ENCODE assay signal across 8 mouse cellular contexts in genomic region chr15:88751564-88752402, GRCm38 (mm10). TPM values are rescaled to one million over a fixed set of nuclear protein-coding genes. Genes with fewer than 3 reads are reported as not detected.
DNase-seq lines count a peak whose midpoint lies in the region; ATAC-seq lines count a peak whose summit lies in the region.

TSS of gene Zbed4 (plus strand) at chr15:88751660.

- H3K4me1 ChIP-seq in forebrain, embryonic 13.5 days: peaks cover 30% of the 10 kb centered on the region
- H3K4me1 ChIP-seq in hindbrain, embryonic 12.5 days: peaks cover 23% of the 10 kb centered on the region
- peaks cover 17% of the 10 kb centered on the region for H3K4me1 ChIP-seq in limb, embryonic 13.5 days
- H3K4me1 ChIP-seq in midbrain, embryonic 12.5 days: peaks cover 21% of the 10 kb centered on the region

- H3K9ac ChIP-seq in forebrain, embryonic 13.5 days: peak within 1 kb of the TSS; percentile 89
- H3K9ac ChIP-seq in hindbrain, embryonic 12.5 days: peak within 1 kb of the TSS; percentile 96
- H3K9ac ChIP-seq in limb, embryonic 13.5 days: peak within 1 kb of the TSS; percentile 85
- H3K9ac ChIP-seq in midbrain, embryonic 12.5 days (replicated peaks): peak within 1 kb of the TSS; percentile 91

- under 1% methylated on average over 82 of the region's 119 CpGs for WGBS in forebrain, embryonic 13.5 days
- WGBS in hindbrain, embryonic 12.5 days: under 1% methylated on average over 61 of the region's 119 CpGs
- WGBS in limb, embryonic 13.5 days: under 1% methylated on average over 70 of the region's 119 CpGs
- under 1% methylated on average over 93 of the region's 119 CpGs for WGBS in midbrain, embryonic 12.5 days

- peak; percentile 66 for DNase-seq in adrenal gland, postnatal 14 days
- no peak for DNase-seq in adrenal gland, adult (ENCODE audit: inconsistent age in 2 of 2, low spot score in 1 of 2)
- peak; percentile 45 for DNase-seq in adipocyte (ENCODE audit: low spot score)
- peak; percentile 35 to 50 for DNase-seq in spleen, postnatal 14 days (ENCODE audit: low spot score in 2 of 2)

- H3K9me3 ChIP-seq in forebrain, embryonic 13.5 days (replicated peaks): no peaks in the 10 kb centered on the region
- no peaks in the 10 kb centered on the region for H3K9me3 ChIP-seq in hindbrain, embryonic 12.5 days (replicated peaks)
- H3K9me3 ChIP-seq in limb, embryonic 13.5 days: no peaks in the 10 kb centered on the region
- H3K9me3 ChIP-seq in midbrain, embryonic 12.5 days: no peaks in the 10 kb centered on the region

- peak within 1 kb of the TSS; percentile 83 for H3K4me2 ChIP-seq in forebrain, embryonic 13.5 days
- peak within 1 kb of the TSS; percentile 77 for H3K4me2 ChIP-seq in hindbrain, embryonic 12.5 days (replicated peaks)
- H3K4me2 ChIP-seq in limb, embryonic 13.5 days (replicated peaks): peak within 1 kb of the TSS; percentile 78
- H3K4me2 ChIP-seq in midbrain, embryonic 12.5 days (replicated peaks): peak within 1 kb of the TSS; percentile 79

- peak; percentile 42 for ATAC-seq in forebrain, embryonic 13.5 days
- ATAC-seq in hindbrain, embryonic 12.5 days (ENCODE audit: low FRiP score): peak; percentile 84
- peak; percentile 69 for ATAC-seq in limb, embryonic 13.5 days (ENCODE audit: low FRiP score, low read depth)
- ATAC-seq in midbrain, embryonic 12.5 days (ENCODE audit: low FRiP score, low read depth): peak; percentile 80

- H3K4me3 ChIP-seq in forebrain, embryonic 13.5 days: peak within 1 kb of the TSS; percentile 87
- peak within 1 kb of the TSS; percentile 95 for H3K4me3 ChIP-seq in hindbrain, embryonic 12.5 days
- peak within 1 kb of the TSS; percentile 82 for H3K4me3 ChIP-seq in limb, embryonic 13.5 days
- peak within 1 kb of the TSS; percentile 93 for H3K4me3 ChIP-seq in midbrain, embryonic 12.5 days

- H3K27ac ChIP-seq in forebrain, embryonic 13.5 days: peak within 1 kb of the TSS; percentile 92
- H3K27ac ChIP-seq in hindbrain, embryonic 12.5 days: peak within 1 kb of the TSS; percentile 96
- H3K27ac ChIP-seq in limb, embryonic 13.5 days: peak within 1 kb of the TSS; percentile 77
- peak within 1 kb of the TSS; percentile 93 for H3K27ac ChIP-seq in midbrain, embryonic 12.5 days (replicated peaks)

- peaks cover 17% of the 10 kb centered on the region for H3K36me3 ChIP-seq in forebrain, embryonic 13.5 days (ENCODE audit: poor library complexity, severe bottlenecking)
- H3K36me3 ChIP-seq in hindbrain, embryonic 12.5 days: peaks cover 15% of the 10 kb centered on the region
- peaks cover 7% of the 10 kb centered on the region for H3K36me3 ChIP-seq in limb, embryonic 13.5 days
- H3K36me3 ChIP-seq in midbrain, embryonic 12.5 days: peaks cover 4% of the 10 kb centered on the region

- H3K27me3 ChIP-seq in forebrain, embryonic 13.5 days: no peaks in the 10 kb centered on the region
- H3K27me3 ChIP-seq in hindbrain, embryonic 12.5 days: no peaks in the 10 kb centered on the region
- H3K27me3 ChIP-seq in limb, embryonic 13.5 days: no peaks in the 10 kb centered on the region
- H3K27me3 ChIP-seq in midbrain, embryonic 12.5 days: no peaks in the 10 kb centered on the region

RNA-seq across cellular contexts. Expression of gene Zbed4, which starts in this region (rescaled TPM):
- total RNA-seq in adrenal gland, postnatal 14 days (2021): 11.4 and 12.5 TPM in 2 replicates
- polyA plus RNA-seq in forebrain, embryonic 13.5 days (2015; fragmentation: Nextera tagmentation; extraction: Ambion mirVana): 29.1 and 31.6 TPM in 2 replicates
- polyA plus RNA-seq in hindbrain, embryonic 12.5 days (2016; fragmentation: Nextera tagmentation; extraction: Ambion mirVana): 37.1 and 37.3 TPM in 2 replicates
- 16.1 and 18.2 TPM in 2 replicates for polyA plus RNA-seq in limb, embryonic 13.5 days (2015; fragmentation: Nextera tagmentation; extraction: Ambion mirVana)
- 42.1 and 44.3 TPM in 2 replicates for polyA plus RNA-seq in midbrain, embryonic 12.5 days (2016; fragmentation: Nextera tagmentation; extraction: Ambion mirVana)

Comparison
In these comparisons a context has a peak if more than half of its experiments do, and no peak if none do; other contexts are left out.
1. DNase-seq: peak in adrenal gland, postnatal 14 days (single experiment), adipocyte (single experiment) and spleen, postnatal 14 days (2 of 2); none in adrenal gland, adult (0 of 2).
2. Peak in every context shown above with its lines, with median percentiles within 50 percentile points of each other: ATAC-seq, H3K27ac ChIP-seq, H3K4me2 ChIP-seq, H3K4me3 ChIP-seq and H3K9ac ChIP-seq.